Mouse (Mus musculus) myocyte (in vitro differentiated cells): Measurements from ENCODE around the gene Smurf1. TPM values are rescaled to one million over a fixed set of nuclear protein-coding genes. Genes with fewer than 3 reads are reported as not detected.

Source experiments
- H3K27me3 ChIP-seq: one replicate; pipeline ENCODE4 v1.6.1; 2011; ENCODE audit not compliant: control insufficient read depth, insufficient read depth, insufficient read length
- H3K36me3 ChIP-seq: one replicate; pipeline ENCODE4 v1.6.1; 2011; ENCODE audit not compliant: control insufficient read depth, insufficient read depth
- H3K4me2 ChIP-seq: one replicate; pipeline ENCODE4 v1.6.1; 2011; ENCODE audit warnings: low read depth, control low read depth
- H3K4me3 ChIP-seq: one replicate; pipeline ENCODE4 v1.5.1; 2011; ENCODE audit warnings: mild to moderate bottlenecking, control low read depth, moderate library complexity
- H3K79me2 ChIP-seq: one replicate; pipeline ENCODE4 v1.6.1; 2011; ENCODE audit not compliant: control insufficient read depth, insufficient read depth
- H3ac ChIP-seq: one replicate; pipeline ENCODE4 v1.6.1; 2011; ENCODE audit not compliant: control insufficient read depth, insufficient read length
- CEBPB ChIP-seq: IDR thresholded peaks from 2 replicates; pipeline ENCODE4 v1.6.1; 2011; ENCODE audit warnings: mild to moderate bottlenecking, moderate library complexity; ENCODE audit not compliant: poor library complexity, insufficient read depth, severe bottlenecking
- E2F4 ChIP-seq: IDR thresholded peaks from one replicate; pipeline ENCODE4 v1.6.1; 2011; ENCODE audit warnings: mild to moderate bottlenecking, control low read depth, moderate library complexity; ENCODE audit not compliant: insufficient read depth
- MAX ChIP-seq: IDR thresholded peaks from one replicate; pipeline ENCODE4 v1.6.1; 2011; ENCODE audit warnings: low read depth, mild to moderate bottlenecking, control low read depth
- MYOD1 ChIP-seq, 3 experiments: IDR thresholded peaks; one replicate each; pipeline ENCODE4 v1.6.1; 2011; ENCODE audit warnings: control low read depth in 2 of 3, low read depth in 2 of 3, mild to moderate bottlenecking in 2 of 3, moderate library complexity in 1 of 3; ENCODE audit not compliant: insufficient read length in 2 of 3, control insufficient read depth in 1 of 3
- MYOG ChIP-seq, 3 experiments: IDR thresholded peaks; one replicate each; pipeline ENCODE4 v1.6.1; 2011; ENCODE audit warnings: control low read depth in 2 of 3, low read depth in 2 of 3, mild to moderate bottlenecking in 2 of 3; ENCODE audit not compliant: insufficient read length in 2 of 3, control insufficient read depth in 1 of 3, insufficient read depth in 1 of 3
- POLR2A ChIP-seq: IDR thresholded peaks from one replicate; pipeline ENCODE4 v1.6.1; 2011; ENCODE audit warnings: low read depth, mild to moderate bottlenecking, control low read depth, moderate library complexity; ENCODE audit not compliant: insufficient read length
- POLR2AphosphoS2 ChIP-seq: IDR thresholded peaks from one replicate; pipeline ENCODE4 v1.6.1; 2011; ENCODE audit warnings: low read depth, control low read depth; ENCODE audit not compliant: insufficient read length
- REST ChIP-seq: IDR thresholded peaks from one replicate; pipeline ENCODE4 v1.6.1; 2011; ENCODE audit warnings: mild to moderate bottlenecking, control low read depth, moderate library complexity; ENCODE audit not compliant: insufficient read depth, insufficient read length
- SRF ChIP-seq: IDR thresholded peaks from one replicate; pipeline ENCODE4 v1.6.1; 2011; ENCODE audit warnings: low read depth; ENCODE audit not compliant: control insufficient read depth, insufficient read length
- TCF12 ChIP-seq: IDR thresholded peaks from one replicate; pipeline ENCODE4 v1.6.1; 2011; ENCODE audit warnings: mild to moderate bottlenecking, control low read depth; ENCODE audit not compliant: poor library complexity, insufficient read depth, severe bottlenecking
- TCF3 ChIP-seq: IDR thresholded peaks from one replicate; pipeline ENCODE4 v1.6.1; 2011; ENCODE audit warnings: low read depth, control low read depth; ENCODE audit not compliant: insufficient read length
- USF1 ChIP-seq: IDR thresholded peaks from one replicate; pipeline ENCODE4 v1.6.1; 2011; ENCODE audit warnings: low read depth, mild to moderate bottlenecking, control low read depth, moderate library complexity
- polyA plus RNA-seq: library from polyadenylated mRNA; unstranded; fragments of >200 nt; fragmentation: generic; extraction: Trizol; gene quantifications from one replicate; pipeline ENCODE4 v1.2.1, GENCODE M21; 2012; ENCODE audit warnings: missing spikeins

Gene Smurf1
- polyA plus RNA-seq, 1 experiment = 32.9 TPM

DNA sequence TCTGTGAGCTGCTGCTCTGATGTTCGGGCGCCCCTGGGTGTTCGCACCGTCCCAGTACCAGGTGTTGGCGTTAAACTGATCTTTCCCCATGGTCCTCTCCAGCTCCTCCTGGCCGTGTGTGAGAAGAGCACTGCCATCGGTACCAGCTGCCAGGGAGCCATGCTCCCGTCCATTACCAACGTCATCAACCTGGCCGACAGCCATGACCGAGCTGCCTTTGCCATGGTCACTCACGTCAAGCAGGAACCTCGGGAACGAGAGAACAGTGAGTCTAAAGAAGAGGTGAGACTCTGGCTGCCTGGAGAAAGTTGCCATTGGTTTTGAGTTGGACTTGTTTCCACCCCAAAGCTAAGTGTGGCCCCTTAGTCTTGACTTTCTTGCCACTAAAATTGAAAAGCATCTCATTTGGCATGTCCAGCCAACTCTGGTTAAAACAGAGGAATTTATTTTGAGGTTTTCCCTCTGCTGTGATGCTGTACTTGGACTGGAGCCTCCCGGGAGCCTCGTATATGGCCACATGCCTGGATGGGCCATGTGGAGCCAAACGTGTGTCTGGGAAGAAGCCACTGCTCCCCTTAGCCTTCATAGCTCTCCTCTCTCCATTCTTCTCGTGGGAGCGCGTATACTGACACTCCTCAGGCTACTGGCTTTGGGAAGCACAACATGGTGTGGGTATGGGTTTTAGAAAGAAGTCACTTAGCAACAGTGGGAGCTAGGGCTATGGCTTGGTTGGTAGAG is 137.1 kb downstream of the Smurf1 start:
- Histone ChIP-seq H3K79me2 (no peaks in the 10 kb centered on the region), H3K4me2 (no peak overlapping the region), H3K27me3 (no peaks in the 10 kb centered on the region), H3ac (no peak overlapping the region), H3K4me3 (no peak overlapping the region), H3K36me3 (peaks cover 47% of the 10 kb centered on the region)
- TF ChIP-seq TCF12 (no peak), SRF (no peak), MYOD1 (IDR thresholded peaks at IDR 0.05; ENCODE audit: control insufficient read depth in 1 of 3, insufficient read length in 2 of 3, low read depth in 2 of 3) (no peak), POLR2AphosphoS2 (no peak), MYOG (IDR thresholded peaks at IDR 0.05; ENCODE audit: control insufficient read depth in 1 of 3, insufficient read depth in 1 of 3, insufficient read length in 2 of 3, low read depth in 2 of 3) (no peak), POLR2A (no peak), USF1 (no peak), MAX (no peak), E2F4 (no peak), CEBPB (no peak), REST (no peak), TCF3 (no peak)

Other genes with a start within 250 kb of the Smurf1 start
- 0.06 TPM for gene Tmem130, start 204.0 kb downstream of the Smurf1 start, polyA plus RNA-seq
- gene Trrap, start 198.1 kb downstream of the Smurf1 start, polyA plus RNA-seq = 40.2 TPM
- not detected for gene Gm4871, start 66.9 kb upstream of the Smurf1 start, polyA plus RNA-seq
- gene 1700018F24Rik, start 77.1 kb upstream of the Smurf1 start, polyA plus RNA-seq = not detected
- gene Arpc1a, start 118.0 kb upstream of the Smurf1 start, polyA plus RNA-seq = 67.2 TPM
- gene Kpna7, start 118.2 kb upstream of the Smurf1 start, polyA plus RNA-seq = not detected
- 482 TPM for gene Arpc1b, start 148.4 kb upstream of the Smurf1 start, polyA plus RNA-seq
- gene Pdap1, start 174.4 kb upstream of the Smurf1 start, polyA plus RNA-seq = 98.9 TPM
- gene Bud31, start 174.5 kb upstream of the Smurf1 start, polyA plus RNA-seq = 130 TPM
- 16.6 TPM for gene Ptcd1, start 201.3 kb upstream of the Smurf1 start, polyA plus RNA-seq
- 31.3 TPM for gene Cpsf4, start 201.4 kb upstream of the Smurf1 start, polyA plus RNA-seq
- gene Atp5j2, start 226.2 kb upstream of the Smurf1 start, polyA plus RNA-seq = 683 TPM
- gene Zkscan14, start 236.0 kb upstream of the Smurf1 start, polyA plus RNA-seq = 5.8 TPM
- 5.9 TPM for gene Zkscan5, start 238.7 kb upstream of the Smurf1 start, polyA plus RNA-seq